Mouse (Mus musculus): ENCODE results near the gene Gba2. TPM values are rescaled to one million over a fixed set of nuclear protein-coding genes. Genes with fewer than 3 reads are reported as not detected.
"Not testable (repeated sequence)": the region's sequence is repeated elsewhere in the genome, so short reads cannot be mapped to it uniquely, and the experiment has no call there.

The Gba2 gene
- polyA plus RNA-seq, 1 experiment: 7.6 TPM

GRCm38 (mm10) chr4:43598200-43598599 is 19.5 kb upstream of the Gba2 start:
- H3K4me3 ChIP-seq (ENCODE audit: insufficient read depth, low read length): no peak overlapping the region
- peaks cover 4% of the 10 kb centered on the region for H3K4me1 ChIP-seq (ENCODE audit: control insufficient read depth, insufficient read depth, low read length)
- no peak overlapping the region for H3K27ac ChIP-seq (ENCODE audit: insufficient read depth, low read length)
- no peak for TF ChIP-seq POLR2A (IDR thresholded peaks at IDR 0.05; ENCODE audit: low read depth, low read length)

- H3K27ac ChIP-seq (ENCODE audit: insufficient read depth, low read length); H3K4me1 ChIP-seq (ENCODE audit: control insufficient read depth, insufficient read depth, low read length); H3K4me3 ChIP-seq (ENCODE audit: insufficient read depth, low read length): not testable (repeated sequence)
Observed at GRCm38 (mm10) chr4:43596597-43596996, 17.9 kb upstream of the Gba2 start.

GRCm38 (mm10) chr4:43593453-43593852 is 14.8 kb upstream of the Gba2 start:
- no peak for TF ChIP-seq POLR2A (IDR thresholded peaks at IDR 0.05; ENCODE audit: low read depth, low read length)
- no peak for TF ChIP-seq CTCF (IDR thresholded peaks at IDR 0.05; ENCODE audit: borderline replicate concordance, insufficient read depth, low read length)
- Histone ChIP-seq H3K4me1 (ENCODE audit: control insufficient read depth, insufficient read depth, low read length) (peaks cover 4% of the 10 kb centered on the region), H3K27ac (ENCODE audit: insufficient read depth, low read length) (no peak overlapping the region), H3K4me3 (ENCODE audit: insufficient read depth, low read length) (no peak overlapping the region)

GRCm38 (mm10) chr4:43591961-43592360 is 13.3 kb upstream of the Gba2 start:
- no peak for TF ChIP-seq POLR2A (IDR thresholded peaks at IDR 0.05; ENCODE audit: low read depth, low read length)
- no peak for TF ChIP-seq CTCF (IDR thresholded peaks at IDR 0.05; ENCODE audit: borderline replicate concordance, insufficient read depth, low read length)
- Histone ChIP-seq H3K4me3 (ENCODE audit: insufficient read depth, low read length) (no peak overlapping the region), H3K4me1 (ENCODE audit: control insufficient read depth, insufficient read depth, low read length) (no peaks in the 10 kb centered on the region), H3K27ac (ENCODE audit: insufficient read depth, low read length) (no peak overlapping the region)

- no peak overlapping the region for H3K4me3 ChIP-seq (ENCODE audit: insufficient read depth, low read length)
Observed at GRCm38 (mm10) chr4:43591543-43591942, 12.9 kb upstream of the Gba2 start.

GRCm38 (mm10) chr4:43587681-43588080 is 9.0 kb upstream of the Gba2 start:
- H3K4me1 ChIP-seq (ENCODE audit: control insufficient read depth, insufficient read depth, low read length): no peaks in the 10 kb centered on the region
- no peak for TF ChIP-seq CTCF (IDR thresholded peaks at IDR 0.05; ENCODE audit: borderline replicate concordance, insufficient read depth, low read length)
- peak; percentile 34 for TF ChIP-seq POLR2A (IDR thresholded peaks at IDR 0.05; ENCODE audit: low read depth, low read length)

More at GRCm38 (mm10) chr4:43591543-43591942, 12.9 kb upstream of the Gba2 start:
- H3K27ac ChIP-seq (ENCODE audit: insufficient read depth, low read length): no peak overlapping the region
- no peaks in the 10 kb centered on the region for H3K4me1 ChIP-seq (ENCODE audit: control insufficient read depth, insufficient read depth, low read length)
- TF ChIP-seq CTCF (IDR thresholded peaks at IDR 0.05; ENCODE audit: borderline replicate concordance, insufficient read depth, low read length) (no peak), POLR2A (IDR thresholded peaks at IDR 0.05; ENCODE audit: low read depth, low read length) (no peak)

GRCm38 (mm10) chr4:43586411-43586810 is 7.7 kb upstream of the Gba2 start:
- no peak for TF ChIP-seq CTCF (IDR thresholded peaks at IDR 0.05; ENCODE audit: borderline replicate concordance, insufficient read depth, low read length)
- peak; percentile 9; the same call in 1 of the 2 replicates for TF ChIP-seq POLR2A (IDR thresholded peaks at IDR 0.05; ENCODE audit: low read depth, low read length)

More at GRCm38 (mm10) chr4:43587681-43588080, 9.0 kb upstream of the Gba2 start:
- Histone ChIP-seq H3K4me3 (ENCODE audit: insufficient read depth, low read length) (no peak overlapping the region), H3K27ac (ENCODE audit: insufficient read depth, low read length) (no peak overlapping the region)

GRCm38 (mm10) chr4:43585682-43586081 is 7.0 kb upstream of the Gba2 start:
- TF ChIP-seq POLR2A (IDR thresholded peaks at IDR 0.05; ENCODE audit: low read depth, low read length) (peak; percentile 37; the same call in 1 of the 2 replicates), CTCF (IDR thresholded peaks at IDR 0.05; ENCODE audit: borderline replicate concordance, insufficient read depth, low read length) (no peak)
- Histone ChIP-seq H3K4me1 (ENCODE audit: control insufficient read depth, insufficient read depth, low read length) (no peaks in the 10 kb centered on the region), H3K4me3 (ENCODE audit: insufficient read depth, low read length) (no peak overlapping the region), H3K27ac (ENCODE audit: insufficient read depth, low read length) (no peak overlapping the region)

More at GRCm38 (mm10) chr4:43586411-43586810, 7.7 kb upstream of the Gba2 start:
- H3K4me3 ChIP-seq (ENCODE audit: insufficient read depth, low read length): no peak overlapping the region
- H3K4me1 ChIP-seq (ENCODE audit: control insufficient read depth, insufficient read depth, low read length): no peaks in the 10 kb centered on the region
- H3K27ac ChIP-seq (ENCODE audit: insufficient read depth, low read length): no peak overlapping the region

- H3K27ac ChIP-seq (ENCODE audit: insufficient read depth, low read length): no peak within 1 kb of the TSS
- no peaks in the 10 kb centered on the region for H3K4me1 ChIP-seq (ENCODE audit: control insufficient read depth, insufficient read depth, low read length)
- TF ChIP-seq CTCF (IDR thresholded peaks at IDR 0.05; ENCODE audit: borderline replicate concordance, insufficient read depth, low read length): no peak
- TF ChIP-seq POLR2A (IDR thresholded peaks at IDR 0.05; ENCODE audit: low read depth, low read length): peak; percentile 8; the same call in 1 of the 2 replicates
- no peak within 1 kb of the TSS for H3K4me3 ChIP-seq (ENCODE audit: insufficient read depth, low read length)
Observed at GRCm38 (mm10) chr4:43584444-43585416, 6.1 kb upstream of the Gba2 start, which contains the start of gene Msmp. Msmp (minus strand) TSS chr4:43584494.

GRCm38 (mm10) chr4:43583421-43583820 is 4.7 kb upstream of the Gba2 start:
- Histone ChIP-seq H3K4me1 (ENCODE audit: control insufficient read depth, insufficient read depth, low read length) (no peaks in the 10 kb centered on the region), H3K27ac (ENCODE audit: insufficient read depth, low read length) (no peak overlapping the region), H3K4me3 (ENCODE audit: insufficient read depth, low read length) (no peak overlapping the region)
- TF ChIP-seq POLR2A (IDR thresholded peaks at IDR 0.05; ENCODE audit: low read depth, low read length): no peak
- TF ChIP-seq CTCF (IDR thresholded peaks at IDR 0.05; ENCODE audit: borderline replicate concordance, insufficient read depth, low read length): no peak
